In genomic region chr2:71273955-71274679, GRCm38 (mm10) we compare ENCODE assay signal across 9 mouse cellular contexts.
DNase-seq lines count a peak whose midpoint lies in the region; ATAC-seq lines count a peak whose summit lies in the region.
"Had no signal": no experiment of that assay in that cellular context is flagged by ENCODE, and none has a peak within 500 bp of the region (broad histone marks: within the 10 kb centered on the region; RNA-seq: fewer than 3 reads in every experiment).

No protein-coding gene starts in this region.

- no peak for DNase-seq in limb, embryonic 10.5 days (ENCODE audit: low spot score)
- DNase-seq in lung, postnatal 14 days: peak; percentile 58
- no peak for DNase-seq in cerebellum, adult 8-10 months

- 75% methylated on average over 23 of the region's 23 CpGs for WGBS in limb, embryonic 12.5 days
- 80% methylated on average over 23 of the region's 23 CpGs for WGBS in limb, embryonic 10.5 days
- 22% methylated on average over 23 of the region's 23 CpGs for WGBS in embryonic facial prominence, embryonic 13.5 days
- 45% methylated on average over 23 of the region's 23 CpGs for WGBS in intestine, embryonic 15.5 days
- WGBS in stomach, embryonic 15.5 days: 35% methylated on average over 23 of the region's 23 CpGs
- WGBS in forebrain, embryonic 16.5 days: 77% methylated on average over 23 of the region's 23 CpGs

- H3K4me1 ChIP-seq in limb, embryonic 12.5 days (replicated peaks): 0 out of 2 replicates have a peak, but pooled peaks cover 4% of the 10 kb centered on the region
- peaks cover 10% of the 10 kb centered on the region for H3K4me1 ChIP-seq in limb, embryonic 10.5 days
- peaks cover 18% of the 10 kb centered on the region for H3K4me1 ChIP-seq in embryonic facial prominence, embryonic 13.5 days
- H3K4me1 ChIP-seq in intestine, embryonic 15.5 days (replicated peaks): no peaks in the 10 kb centered on the region
- no peaks in the 10 kb centered on the region for H3K4me1 ChIP-seq in stomach, embryonic 15.5 days
- peaks cover 3% of the 10 kb centered on the region for H3K4me1 ChIP-seq in forebrain, embryonic 16.5 days (replicated peaks; ENCODE audit: control insufficient read depth, insufficient read depth, low read length)
- H3K4me1 ChIP-seq: midbrain, embryonic 12.5 days had no signal

- H3K27ac ChIP-seq in limb, embryonic 12.5 days: 0 out of 2 replicates have a peak overlapping the region, but pooled peaks have one; percentile 12
- no peak overlapping the region for H3K27ac ChIP-seq in limb, embryonic 10.5 days
- H3K27ac ChIP-seq in embryonic facial prominence, embryonic 13.5 days: peak overlapping the region; percentile 72
- no peak overlapping the region for H3K27ac ChIP-seq in intestine, embryonic 15.5 days
- peak overlapping the region; percentile 31; the same call in 1 of the 2 replicates for H3K27ac ChIP-seq in stomach, embryonic 15.5 days
- H3K27ac ChIP-seq in forebrain, embryonic 16.5 days (ENCODE audit: low read length): no peak overlapping the region
- H3K27ac ChIP-seq: midbrain, embryonic 12.5 days had no signal

- H3K36me3 ChIP-seq in limb, embryonic 12.5 days: peaks cover 18% of the 10 kb centered on the region
- H3K36me3 ChIP-seq in limb, embryonic 10.5 days: peaks cover 16% of the 10 kb centered on the region; the same call in 1 of the 2 replicates
- peaks cover 15% of the 10 kb centered on the region for H3K36me3 ChIP-seq in embryonic facial prominence, embryonic 13.5 days
- no peaks in the 10 kb centered on the region for H3K36me3 ChIP-seq in intestine, embryonic 15.5 days
- no peaks in the 10 kb centered on the region for H3K36me3 ChIP-seq in stomach, embryonic 15.5 days
- no peaks in the 10 kb centered on the region for H3K36me3 ChIP-seq in forebrain, embryonic 16.5 days (ENCODE audit: control insufficient read depth, insufficient read depth)

- H3K4me3 ChIP-seq in limb, embryonic 12.5 days (replicated peaks): no peak overlapping the region
- H3K4me3 ChIP-seq in limb, embryonic 10.5 days: no peak overlapping the region
- peak overlapping the region; percentile 33 for H3K4me3 ChIP-seq in embryonic facial prominence, embryonic 13.5 days
- 0 out of 2 replicates have a peak overlapping the region, but pooled peaks have one; percentile 12 for H3K4me3 ChIP-seq in intestine, embryonic 15.5 days (replicated peaks)
- peak overlapping the region; percentile 27 for H3K4me3 ChIP-seq in stomach, embryonic 15.5 days (replicated peaks)
- no peak overlapping the region for H3K4me3 ChIP-seq in forebrain, embryonic 16.5 days (replicated peaks; ENCODE audit: low read length)
- H3K4me3 ChIP-seq: midbrain, embryonic 12.5 days had no signal

- H3K9me3 ChIP-seq in limb, embryonic 12.5 days: no peaks in the 10 kb centered on the region
- H3K9me3 ChIP-seq in limb, embryonic 10.5 days (replicated peaks): no peaks in the 10 kb centered on the region
- H3K9me3 ChIP-seq in embryonic facial prominence, embryonic 13.5 days: no peaks in the 10 kb centered on the region
- H3K9me3 ChIP-seq in intestine, embryonic 15.5 days: no peaks in the 10 kb centered on the region
- H3K9me3 ChIP-seq in stomach, embryonic 15.5 days: no peaks in the 10 kb centered on the region
- no peaks in the 10 kb centered on the region for H3K9me3 ChIP-seq in forebrain, embryonic 16.5 days (ENCODE audit: control insufficient read depth, low read length)
- H3K9me3 ChIP-seq: midbrain, embryonic 12.5 days had no signal

- no peaks in the 10 kb centered on the region for H3K27me3 ChIP-seq in limb, embryonic 12.5 days
- H3K27me3 ChIP-seq in limb, embryonic 10.5 days (ENCODE audit: low read depth, poor library complexity, severe bottlenecking): no peaks in the 10 kb centered on the region
- H3K27me3 ChIP-seq in embryonic facial prominence, embryonic 13.5 days: no peaks in the 10 kb centered on the region
- H3K27me3 ChIP-seq in intestine, embryonic 15.5 days (replicated peaks): no peaks in the 10 kb centered on the region
- no peaks in the 10 kb centered on the region for H3K27me3 ChIP-seq in stomach, embryonic 15.5 days (replicated peaks)
- no peaks in the 10 kb centered on the region for H3K27me3 ChIP-seq in forebrain, embryonic 16.5 days (replicated peaks; ENCODE audit: control insufficient read depth, insufficient read depth, low read length)
- H3K27me3 ChIP-seq: midbrain, embryonic 12.5 days had no signal

- no peak overlapping the region for H3K9ac ChIP-seq in limb, embryonic 12.5 days (replicated peaks)
- peak overlapping the region; percentile 54 for H3K9ac ChIP-seq in embryonic facial prominence, embryonic 13.5 days
- H3K9ac ChIP-seq in intestine, embryonic 15.5 days: no peak overlapping the region
- no peak overlapping the region for H3K9ac ChIP-seq in stomach, embryonic 15.5 days
- H3K9ac ChIP-seq in forebrain, embryonic 16.5 days (replicated peaks; ENCODE audit: low read depth, low read length): no peak overlapping the region
- H3K9ac ChIP-seq: midbrain, embryonic 12.5 days had no signal

- no peak for ATAC-seq in limb, embryonic 12.5 days (ENCODE audit: insufficient number of reproducible peaks, insufficient read depth, low FRiP score, low TSS enrichment, low read depth)
- ATAC-seq in embryonic facial prominence, embryonic 13.5 days (ENCODE audit: insufficient number of reproducible peaks, insufficient read depth, low FRiP score, low TSS enrichment, low read depth): 0 out of 2 replicates have a peak, but pooled peaks have one; percentile 37
- ATAC-seq in intestine, embryonic 15.5 days: no peak
- no peak for ATAC-seq in stomach, embryonic 15.5 days (ENCODE audit: insufficient read depth, low FRiP score, low read depth)
- no peak for ATAC-seq in forebrain, embryonic 16.5 days

- H3K4me2 ChIP-seq in limb, embryonic 12.5 days: no peak overlapping the region
- peak overlapping the region; percentile 55 for H3K4me2 ChIP-seq in embryonic facial prominence, embryonic 13.5 days
- H3K4me2 ChIP-seq in intestine, embryonic 15.5 days (replicated peaks): peak overlapping the region; percentile 37
- H3K4me2 ChIP-seq in stomach, embryonic 15.5 days: peak overlapping the region; percentile 32
- no peak overlapping the region for H3K4me2 ChIP-seq in forebrain, embryonic 16.5 days (ENCODE audit: low read length)
- H3K4me2 ChIP-seq: midbrain, embryonic 12.5 days had no signal

Comparison
In these comparisons a context has a peak if more than half of its experiments do, and no peak if none do; other contexts are left out.
1. H3K27ac ChIP-seq: peak in limb, embryonic 12.5 days (single experiment), embryonic facial prominence, embryonic 13.5 days (single experiment) and stomach, embryonic 15.5 days (single experiment); none in limb, embryonic 10.5 days (single experiment), intestine, embryonic 15.5 days (single experiment) and forebrain, embryonic 16.5 days (single experiment).
2. H3K4me2 ChIP-seq: peak in embryonic facial prominence, embryonic 13.5 days (single experiment), intestine, embryonic 15.5 days (single experiment) and stomach, embryonic 15.5 days (single experiment); none in limb, embryonic 12.5 days (single experiment) and forebrain, embryonic 16.5 days (single experiment).
3. H3K4me3 ChIP-seq: peak in embryonic facial prominence, embryonic 13.5 days (single experiment), intestine, embryonic 15.5 days (single experiment) and stomach, embryonic 15.5 days (single experiment); none in limb, embryonic 12.5 days (single experiment), limb, embryonic 10.5 days (single experiment) and forebrain, embryonic 16.5 days (single experiment).